Mouse (Mus musculus) CD4-positive helper T cell, adult 2 months (primary cell): ENCODE results near the gene Cfap126.
"Not testable (repeated sequence)": the region's sequence is repeated elsewhere in the genome, so short reads cannot be mapped to it uniquely, and the experiment has no call there.

Experiments
- DNase-seq: peaks from one replicate; pipeline ENCODE4 v3.0.0-alpha.2; 2012; ENCODE audit warnings: low read depth, missing footprints, low spot score

The Cfap126 gene

DNA sequence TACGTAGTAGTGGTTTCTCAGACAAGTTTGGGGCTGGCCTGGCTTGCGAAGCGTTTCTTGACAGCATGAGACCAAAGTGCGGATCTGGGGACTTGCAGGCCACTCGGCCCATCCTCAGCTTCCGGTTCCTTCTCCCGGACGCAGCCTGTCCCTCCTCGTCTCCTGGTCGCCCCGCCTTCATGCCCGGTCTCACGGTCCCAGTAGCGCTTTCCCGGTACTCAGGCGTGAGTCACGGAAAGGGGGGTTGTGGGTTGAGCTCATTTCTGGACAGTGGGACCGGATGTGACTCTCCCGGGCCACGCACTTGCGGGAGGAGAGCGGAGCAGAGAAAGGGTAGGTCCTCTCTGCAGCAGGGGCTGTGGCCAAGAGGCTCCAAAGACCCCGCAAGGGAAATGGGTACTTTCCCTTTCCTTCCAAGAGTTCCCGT is at the start of gene Cfap126:
TSS of gene Cfap126 (plus strand) at position 46 of the 427 bp plus-strand sequence.
- DNase-seq = peak; percentile 66

GRCm38 (mm10) chr1:171064491-171065242 is 49.1 kb upstream of the Cfap126 start, which contains the start of gene Fcgr3:
Gene Fcgr3, minus strand, starts transcription at chr1:171064935.
- DNase-seq = peak; percentile 61

DNA sequence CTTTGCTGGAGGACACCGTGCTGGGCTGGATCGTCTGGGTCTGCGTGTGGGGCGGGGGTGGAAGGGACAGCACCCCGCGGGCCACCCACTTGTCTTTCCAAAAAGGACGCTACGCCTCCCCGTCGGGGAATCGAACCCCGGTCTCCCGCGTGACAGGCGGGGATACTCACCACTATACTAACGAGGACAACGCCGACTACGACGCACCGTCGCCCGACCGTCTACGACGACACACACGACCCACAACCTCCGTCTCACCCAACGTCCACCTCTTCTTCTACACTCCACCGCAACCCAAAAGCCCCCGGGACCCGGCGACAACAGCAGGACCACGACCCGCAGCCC is 48.5 kb upstream of the Cfap126 start:
- DNase-seq = not testable (repeated sequence)

DNA sequence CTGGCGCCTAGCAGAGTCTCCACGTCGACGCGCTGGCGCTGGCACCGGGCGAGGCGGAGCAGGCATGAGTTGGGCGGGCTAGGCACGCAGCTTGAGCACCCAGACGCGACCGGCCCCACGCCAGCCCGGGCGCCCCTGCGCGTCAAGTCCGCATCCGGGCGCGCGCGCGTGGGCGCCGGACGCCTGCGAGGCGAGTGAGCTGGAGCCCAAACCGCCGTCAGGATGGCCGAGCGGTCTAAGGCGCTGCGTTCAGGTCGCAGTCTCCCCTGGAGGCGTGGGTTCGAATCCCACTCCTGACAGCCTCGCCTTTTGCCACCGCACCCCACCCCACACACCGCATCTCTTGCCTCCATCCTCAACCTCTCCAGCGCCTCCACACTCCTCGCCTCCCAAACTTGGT is 48.0 kb upstream of the Cfap126 start:
- DNase-seq = not testable (repeated sequence)

- DNase-seq = not testable (repeated sequence)
Observed at GRCm38 (mm10) chr1:171066583-171066982, 47.1 kb upstream of the Cfap126 start.

DNA sequence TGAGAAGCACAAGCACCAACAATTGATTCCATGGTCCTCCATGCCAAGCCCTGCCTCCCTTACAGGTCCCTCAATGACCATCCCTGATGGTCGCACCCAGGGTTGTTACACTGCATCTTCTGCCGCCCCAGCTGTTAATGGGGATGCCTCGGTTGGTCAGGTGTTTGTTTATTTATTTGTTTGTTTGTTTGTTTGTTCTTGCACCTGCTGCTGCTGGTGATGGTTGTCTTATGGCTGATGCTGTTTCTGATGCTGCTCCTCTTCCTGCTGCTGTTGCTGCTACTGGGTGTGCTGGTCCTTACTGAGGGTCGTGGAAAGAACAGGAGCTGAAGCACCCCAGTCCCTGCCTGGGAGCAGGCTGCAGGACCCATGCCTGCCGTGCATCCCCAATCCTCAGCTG is 45.8 kb upstream of the Cfap126 start:
- not testable (repeated sequence) for DNase-seq

GRCm38 (mm10) chr1:171069508-171069907 is 44.2 kb upstream of the Cfap126 start:
- DNase-seq = peak; percentile 20

GRCm38 (mm10) chr1:171070879-171071278 is 42.8 kb upstream of the Cfap126 start:
- not testable (repeated sequence) for DNase-seq

DNA sequence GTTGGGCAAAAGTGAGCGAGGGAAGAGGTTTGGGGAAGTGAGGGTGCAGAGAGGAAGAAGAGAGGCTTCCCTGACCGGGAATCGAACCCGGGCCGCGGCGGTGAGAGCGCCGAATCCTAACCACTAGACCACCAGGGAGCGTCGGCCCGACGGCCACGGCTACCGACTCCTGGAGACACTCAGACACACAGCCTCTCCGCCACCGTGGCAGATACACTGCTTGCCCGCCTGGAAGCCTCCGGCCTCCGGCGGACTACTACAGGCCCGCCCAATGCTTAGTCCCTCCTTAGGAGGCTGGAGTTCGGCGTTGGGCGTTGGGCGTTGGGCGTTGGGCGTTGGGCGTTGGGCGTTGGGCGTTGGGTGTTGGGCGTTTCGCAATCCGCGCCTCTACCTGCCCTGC is 42.0 kb upstream of the Cfap126 start:
- DNase-seq = not testable (repeated sequence)

DNA sequence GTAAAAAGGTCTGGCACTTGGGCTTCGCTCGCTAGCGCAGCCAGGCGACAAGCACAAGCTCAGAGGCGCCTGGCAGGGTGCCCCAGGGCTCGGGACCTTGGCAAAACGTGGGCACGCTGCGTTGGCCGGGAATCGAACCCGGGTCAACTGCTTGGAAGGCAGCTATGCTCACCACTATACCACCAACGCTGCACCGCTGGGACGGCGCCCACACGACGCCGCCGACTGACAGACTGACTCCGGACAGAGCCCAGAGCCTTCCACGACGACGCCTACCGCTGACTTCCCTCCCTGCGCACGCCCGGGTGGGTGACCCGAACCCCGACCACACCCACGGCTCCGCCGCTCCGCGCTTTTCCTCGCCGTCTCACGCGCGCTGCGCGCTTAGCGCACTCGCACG is 41.5 kb upstream of the Cfap126 start:
- not testable (repeated sequence) for DNase-seq

GRCm38 (mm10) chr1:171074283-171074682 is 39.4 kb upstream of the Cfap126 start:
- DNase-seq = not testable (repeated sequence)

DNA sequence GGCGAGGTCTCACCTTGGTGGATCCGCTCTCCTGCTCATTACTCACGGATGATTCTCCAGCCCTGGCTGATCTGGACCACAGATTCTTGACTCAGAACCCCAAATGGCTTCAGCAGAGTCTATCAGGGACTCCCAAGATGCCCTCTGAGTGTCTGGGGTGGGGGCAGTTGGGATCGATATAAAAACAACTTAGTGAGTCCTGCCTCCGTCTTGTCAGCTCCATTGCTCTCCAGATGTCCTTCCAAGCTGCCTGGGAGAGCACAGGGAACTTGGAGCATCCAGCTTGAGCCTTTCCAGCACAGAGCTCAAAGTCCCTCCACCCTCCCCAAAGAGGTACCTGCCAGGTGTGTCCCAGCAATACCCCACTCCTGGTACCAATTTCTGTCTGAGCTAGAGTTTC is 37.5 kb upstream of the Cfap126 start:
- DNase-seq = not testable (repeated sequence)

DNA sequence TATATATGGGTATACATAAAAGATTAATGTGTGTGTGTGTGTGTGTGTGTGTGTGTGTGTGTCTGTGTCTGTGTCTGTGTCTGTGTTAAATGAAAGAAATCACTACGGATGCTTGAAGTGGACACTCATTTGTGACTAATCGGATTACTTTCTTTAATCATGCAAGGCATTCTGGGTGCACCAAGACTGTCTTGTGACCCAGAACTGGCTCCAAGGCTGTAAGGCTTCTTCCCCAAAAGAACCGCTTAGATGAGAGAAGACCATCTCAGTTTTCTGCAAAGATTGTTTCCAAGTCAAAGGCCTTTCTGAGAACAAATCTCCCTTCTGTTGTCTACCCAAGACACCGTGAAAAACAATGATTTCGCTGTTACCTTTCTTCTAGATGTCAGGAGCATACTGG is 36.5 kb upstream of the Cfap126 start:
- not testable (repeated sequence) for DNase-seq

- not testable (repeated sequence) for DNase-seq
Observed at GRCm38 (mm10) chr1:171077955-171078354, 35.8 kb upstream of the Cfap126 start.

- not testable (repeated sequence) for DNase-seq
Observed at GRCm38 (mm10) chr1:171078419-171078818, 35.3 kb upstream of the Cfap126 start.

DNA sequence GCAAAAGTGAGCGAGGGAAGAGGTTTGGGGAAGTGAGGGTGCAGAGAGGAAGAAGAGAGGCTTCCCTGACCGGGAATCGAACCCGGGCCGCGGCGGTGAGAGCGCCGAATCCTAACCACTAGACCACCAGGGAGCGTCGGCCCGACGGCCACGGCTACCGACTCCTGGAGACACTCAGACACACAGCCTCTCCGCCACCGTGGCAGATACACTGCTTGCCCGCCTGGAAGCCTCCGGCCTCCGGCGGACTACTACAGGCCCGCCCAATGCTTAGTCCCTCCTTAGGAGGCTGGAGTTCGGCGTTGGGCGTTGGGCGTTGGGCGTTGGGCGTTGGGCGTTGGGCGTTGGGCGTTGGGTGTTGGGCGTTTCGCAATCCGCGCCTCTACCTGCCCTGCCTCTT is 34.4 kb upstream of the Cfap126 start:
- DNase-seq = not testable (repeated sequence)

- DNase-seq = not testable (repeated sequence)
Observed at GRCm38 (mm10) chr1:171079825-171080224, 33.9 kb upstream of the Cfap126 start.

DNA sequence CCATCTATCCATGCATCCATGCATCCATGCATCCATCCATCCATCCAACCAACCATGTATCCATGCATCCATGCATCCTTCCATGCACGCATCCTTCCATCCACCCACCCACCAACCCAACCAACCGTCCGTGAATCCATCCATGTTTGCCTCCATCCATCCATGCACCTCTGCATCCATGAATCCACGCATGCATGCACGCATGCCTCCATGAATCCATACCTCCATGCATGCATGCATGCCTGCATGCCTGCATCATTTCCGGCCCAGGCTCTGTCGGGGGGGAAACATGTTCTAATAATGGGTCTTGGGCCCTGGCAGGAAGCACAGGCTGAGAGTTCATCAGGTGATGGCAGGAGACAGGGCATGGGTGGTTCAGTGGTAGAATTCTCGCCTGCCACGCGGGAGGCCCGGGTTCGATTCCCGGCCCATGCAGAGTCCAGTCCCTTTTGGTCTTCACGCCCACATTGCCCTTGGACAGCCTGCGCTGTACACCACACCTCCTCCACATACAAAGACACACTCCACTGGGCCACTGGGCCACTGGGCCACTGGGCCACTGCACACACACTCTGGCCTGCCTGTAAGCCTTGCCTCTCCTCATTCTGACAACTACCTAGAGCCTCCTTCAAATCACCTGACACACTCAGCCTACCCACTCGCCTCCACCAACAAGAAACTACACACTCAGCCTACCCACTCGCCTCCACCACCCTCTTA is 32.0 kb upstream of the Cfap126 start:
- not testable (repeated sequence) for DNase-seq

DNA sequence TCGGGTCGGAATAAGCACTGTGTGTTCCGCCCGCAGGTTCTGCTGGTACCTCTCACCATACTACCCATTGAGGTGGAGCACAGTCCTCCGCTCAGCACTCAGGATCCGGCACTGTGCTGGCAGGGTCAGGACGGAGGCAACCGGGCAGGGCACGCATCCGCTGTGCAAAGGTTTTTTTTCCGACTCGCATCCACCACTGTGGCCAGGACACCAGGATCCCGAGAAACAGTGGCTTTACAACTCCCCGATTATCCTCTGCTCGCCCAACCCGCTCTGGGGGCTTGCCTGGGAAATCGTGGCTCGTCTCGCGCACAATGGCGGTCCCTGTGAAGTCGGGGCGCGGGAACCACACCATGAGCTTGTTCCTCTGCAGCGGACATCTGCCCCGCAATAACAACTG is 28.0 kb upstream of the Cfap126 start:
- no peak for DNase-seq

DNA sequence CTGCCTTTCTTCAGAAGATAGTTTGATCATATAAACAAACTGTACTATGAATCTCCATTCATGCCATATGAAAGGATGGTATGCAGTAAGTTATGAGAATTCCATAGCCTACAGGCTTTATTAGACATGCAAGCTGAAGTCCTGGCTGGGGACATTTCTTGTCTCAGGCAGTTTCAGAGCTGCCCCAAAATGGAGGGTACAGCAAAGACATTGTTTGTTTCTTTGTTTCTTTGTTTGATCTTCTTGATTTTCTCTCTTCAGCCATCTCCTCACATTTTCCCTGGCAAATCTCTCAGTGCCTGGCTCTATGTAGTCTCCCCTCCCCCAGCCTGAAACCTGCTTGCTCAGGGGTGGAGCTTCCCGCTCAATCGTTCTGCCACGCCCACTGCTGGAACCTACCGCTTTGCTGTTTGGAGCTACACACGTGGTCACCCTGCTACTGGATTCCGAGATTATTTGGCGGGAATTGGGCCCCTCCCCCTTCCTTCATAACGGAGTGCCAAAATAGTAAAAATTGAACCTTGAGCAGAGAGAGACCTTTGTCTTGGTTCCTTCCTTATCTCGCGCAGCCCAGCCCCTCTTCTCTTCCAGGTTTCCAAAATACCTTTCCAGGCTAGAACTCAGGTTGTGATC is 25.4 kb upstream of the Cfap126 start:
- not testable (repeated sequence) for DNase-seq

DNA sequence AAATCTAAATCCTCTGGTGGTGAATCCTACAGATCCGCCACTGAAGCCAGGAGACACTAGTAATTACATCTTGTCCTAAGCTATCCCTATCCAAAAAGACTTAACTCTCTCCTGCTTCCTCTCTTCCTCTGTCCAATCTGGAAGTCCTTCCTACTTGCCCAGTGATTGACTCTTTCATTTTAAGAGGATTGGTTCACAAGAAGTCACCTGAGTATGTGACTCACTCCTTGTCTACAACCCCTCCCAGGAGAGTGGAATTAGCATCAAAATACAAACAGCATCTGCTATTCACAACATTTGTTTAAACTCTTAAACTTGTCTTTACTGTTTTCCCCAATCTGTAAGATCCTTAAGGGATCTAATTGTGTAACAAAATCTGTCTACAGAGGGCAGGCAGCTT is 23.8 kb upstream of the Cfap126 start:
- DNase-seq = no peak

GRCm38 (mm10) chr1:171090761-171091160 is 23.0 kb upstream of the Cfap126 start:
- DNase-seq = no peak
